Mouse (Mus musculus) gastrocnemius, adult 18-20 months (tissue): ENCODE measurements at regions not wholly inside any gene's neighbourhood (a gene's known extent, or its start where the extent isn't known, plus 50 kb on each side); places are given as distances from the start of the nearest gene placed in this dataset.

Experiments used
- DNase-seq: peaks from one replicate; pipeline ENCODE4 v3.0.0; 2021; ENCODE audit warnings: low spot score

- peak; percentile 27 for DNase-seq
These were observed 52.5 kb upstream of the Ampd3 start for GRCm38 (mm10) chr7:110715545-110715944.

- DNase-seq, result no peak
These were observed 50.9 kb upstream of the Ampd3 start for GRCm38 (mm10) chr7:110717104-110717503.
